ENCODE assay signal across 12 mouse cellular contexts in the genomic region with DNA sequence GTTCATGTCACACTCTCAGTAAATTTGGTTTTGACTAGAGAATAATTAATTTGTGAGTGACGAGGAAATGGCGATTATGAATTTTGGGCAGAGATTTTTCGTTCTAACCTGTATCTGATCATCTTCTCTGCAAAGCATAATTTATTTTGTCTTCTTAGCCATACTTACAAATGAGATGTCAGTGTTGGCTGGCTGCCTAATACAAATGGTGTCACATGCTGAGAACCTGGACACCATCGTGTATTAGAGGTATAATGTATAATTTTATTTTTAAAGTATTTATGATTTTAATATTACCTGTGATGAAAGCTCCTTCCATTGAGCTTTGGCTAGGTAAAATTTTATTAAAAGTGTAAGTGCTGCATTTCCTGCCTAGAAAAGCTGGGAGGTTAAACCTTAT.
A peak's percentile ranks its signal among the peaks of the same experiment; 100 is the strongest.
DNase-seq lines count a peak whose midpoint lies in the region; TF ChIP-seq lines count a peak whose summit lies in the region.
"Had no signal": no experiment of that assay in that cellular context is flagged by ENCODE, and none has a peak within 500 bp of the region (broad histone marks: within the 10 kb centered on the region; RNA-seq: fewer than 3 reads in every experiment).

No protein-coding gene starts in this region.

- TF ChIP-seq CTCF in brain, embryonic 14.5 days (IDR thresholded peaks at IDR 0.05; ENCODE audit: borderline replicate concordance, extremely low read depth, insufficient read depth, insufficient read length), result no peak

- intact Hi-C loops in left cerebral cortex, postnatal 4 days (cut with DNase I), result no loop called here
- intact Hi-C loops in left cerebral cortex, postnatal 36 days (cut with DNase I), result no loop called here

- TF ChIP-seq POLR2A in brain, embryonic 14.5 days (IDR thresholded peaks at IDR 0.05; ENCODE audit: borderline replicate concordance, extremely low read depth, insufficient read depth, insufficient read length, poor library complexity, severe bottlenecking), result no peak

- peak; percentile 35 to 48 for DNase-seq in cerebellum, postnatal 14 days
- DNase-seq in cerebellum, adult 9-11 months, result no peak
- peak; percentile 10 for DNase-seq in left cerebral cortex, postnatal 4 days
- no peak for DNase-seq in left cerebral cortex, postnatal 36 days (ENCODE audit: low spot score in 2 of 2)
- peak; percentile 6 for DNase-seq in brain, embryonic 14.5 days (ENCODE audit: low read depth)
- DNase-seq in urinary bladder, postnatal 25 days (ENCODE audit: low spot score), result no peak
- DNase-seq: adrenal gland, adult 2 months; adrenal gland, postnatal 10 days; adrenal gland, postnatal 25 days; cerebellum, adult 18-20 months; cerebellum, adult 8-10 months; forebrain, postnatal 0 days had no signal

Comparison
In these comparisons a context has a peak if more than half of its experiments do, and no peak if none do; other contexts are left out.
1. DNase-seq: peak in cerebellum, postnatal 14 days (2 of 2), left cerebral cortex, postnatal 4 days (single experiment) and brain, embryonic 14.5 days (single experiment); none in cerebellum, adult 9-11 months (single experiment), left cerebral cortex, postnatal 36 days (0 of 2) and urinary bladder, postnatal 25 days (single experiment).